Mouse (Mus musculus) heart, embryonic 14.5 days (tissue): ENCODE data around the gene Rpl13. TPM values are rescaled to one million over a fixed set of nuclear protein-coding genes. Genes with fewer than 3 reads are reported as not detected.

ENCODE experiments used
- ATAC-seq: fragments of 200-750 bp; cut with Nextera tagmentation; 2 replicates; pipeline ENCODE4 v1.8.0; 2017; ENCODE audit warnings: low read depth, moderate TSS enrichment; ENCODE audit not compliant: insufficient number of reproducible peaks, insufficient read depth, low FRiP score
- H3K27ac ChIP-seq, 2 experiments: fragments of 200-500 bp in 1 of 2; fragments of 300-500 bp in 1 of 2; sonication (generic) in 1 of 2; replicated peaks in 1 of 2; 2 replicates each; pipeline ENCODE4 v1.5.1; 2012 to 2014; ENCODE audit warnings: low read depth in 2 of 2, low read length in 2 of 2, control low read depth in 1 of 2, mild to moderate bottlenecking in 1 of 2, mixed read lengths in 1 of 2; ENCODE audit not compliant: control insufficient read depth in 1 of 2, insufficient read depth in 1 of 2
- H3K27me3 ChIP-seq: fragments of 300-500 bp; sonication (generic); 2 replicates; pipeline ENCODE4 v1.6.1; 2014; ENCODE audit warnings: mild to moderate bottlenecking, low read length, control low read depth; ENCODE audit not compliant: control insufficient read depth, insufficient read depth
- H3K36me3 ChIP-seq: fragments of 300-500 bp; sonication (generic); 2 replicates; pipeline ENCODE4 v1.6.1; 2014; ENCODE audit warnings: mild to moderate bottlenecking, control low read depth, low read length, mixed read lengths; ENCODE audit not compliant: control insufficient read depth, insufficient read depth
- H3K4me1 ChIP-seq, 2 experiments: fragments of 200-500 bp in 1 of 2; fragments of 300-500 bp in 1 of 2; sonication (generic) in 1 of 2; 2 replicates each; pipeline ENCODE4 v1.6.1; 2012 to 2014; ENCODE audit warnings: low read length in 2 of 2, control low read depth in 1 of 2, mixed read lengths in 1 of 2; ENCODE audit not compliant: control insufficient read depth in 2 of 2, insufficient read depth in 2 of 2
- H3K4me2 ChIP-seq: fragments of 300-500 bp; sonication (generic); 2 replicates; pipeline ENCODE4 v1.6.1; 2014; ENCODE audit warnings: mild to moderate bottlenecking, low read length
- H3K4me3 ChIP-seq, 2 experiments: fragments of 200-500 bp in 1 of 2; fragments of 300-500 bp in 1 of 2; sonication (generic) in 1 of 2; 2 replicates each; pipeline ENCODE4 v1.5.1; 2012 to 2014; ENCODE audit warnings: low read length in 2 of 2, mild to moderate bottlenecking in 2 of 2, control low read depth in 1 of 2, low read depth in 1 of 2, moderate library complexity in 1 of 2; ENCODE audit not compliant: control insufficient read depth in 1 of 2, insufficient read depth in 1 of 2
- H3K9ac ChIP-seq: fragments of 300-500 bp; sonication (generic); 2 replicates; pipeline ENCODE4 v1.6.1; 2014; ENCODE audit warnings: mild to moderate bottlenecking, low read length
- H3K9me3 ChIP-seq: fragments of 300-500 bp; sonication (generic); 2 replicates; pipeline ENCODE4 v1.6.1; 2016; ENCODE audit warnings: low read length, control low read depth; ENCODE audit not compliant: control insufficient read depth
- WGBS: fragments of 180-500 bp; shearing (Covaris S2); extraction: QIAGEN DNeasy Blood & Tissue Kit; methylation state at CpG from one replicate; pipeline ENCODE4 v1.1.7; 2014; 5-methylcytosine and 5-hydroxymethylcytosine counted together
- polyA plus RNA-seq: library from polyadenylated mRNA; unstranded; fragments of >200 nt; fragmentation: Nextera tagmentation; extraction: Ambion mirVana; gene quantifications from 2 replicates; pipeline ENCODE4 v1.2.1, GENCODE M21; 2014

The Rpl13 gene
- polyA plus RNA-seq: 1,025 and 1,098 TPM in 2 replicates

DNA sequence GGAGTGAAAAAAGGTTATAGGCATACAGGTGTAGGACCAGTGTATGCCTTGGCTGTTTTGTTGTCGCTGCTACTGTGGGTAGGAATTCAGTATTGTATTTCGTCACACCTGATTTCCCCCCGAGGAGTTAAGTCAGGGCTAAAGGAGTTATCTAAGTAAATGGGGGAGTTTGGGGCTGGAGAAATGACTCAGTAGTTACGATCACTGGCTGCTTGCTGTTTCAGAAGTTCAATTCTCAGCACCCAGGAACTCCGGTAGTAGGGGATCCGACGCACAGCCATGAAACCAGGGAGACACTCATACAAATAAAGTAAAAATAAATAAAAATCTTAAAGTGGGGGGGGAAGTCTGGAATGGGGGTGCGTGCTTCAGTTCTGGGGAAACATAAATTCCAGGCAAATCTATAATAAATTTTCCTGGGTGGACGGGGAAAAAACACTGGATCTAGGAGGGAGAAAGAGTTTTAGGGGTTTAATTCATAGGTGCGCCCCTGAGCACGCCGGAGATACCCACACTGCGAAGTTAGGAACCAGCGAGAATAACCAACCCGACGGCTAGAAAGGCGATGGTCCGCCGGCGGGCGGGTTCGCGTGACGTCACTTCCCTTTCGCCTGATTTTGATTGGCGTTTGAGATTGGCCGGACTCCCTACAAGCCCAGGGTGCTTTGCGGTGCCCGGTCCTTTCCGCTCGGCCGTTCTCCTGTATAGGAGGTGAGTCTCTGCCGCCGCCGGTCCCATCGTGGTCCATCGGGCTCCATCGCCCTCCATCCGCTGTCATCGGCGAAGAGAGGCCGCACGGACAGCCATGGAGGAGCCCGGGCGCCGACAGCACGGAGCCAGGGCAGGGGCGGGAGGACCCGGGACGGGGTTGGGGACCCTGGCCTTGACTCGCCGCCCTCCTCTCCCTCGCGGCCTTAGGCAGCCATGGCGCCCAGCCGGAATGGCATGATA is at the start of gene Rpl13:
Rpl13 (plus strand) TSS at position 616 of the 951 bp plus-strand sequence.
- under 1% methylated on average over 56 of the region's 56 CpGs for WGBS
- H3K27ac ChIP-seq: peak within 1 kb of the TSS; percentile 82 to 85
- H3K36me3 ChIP-seq: peaks cover 44% of the 10 kb centered on the region
- H3K4me2 ChIP-seq: peak within 1 kb of the TSS; percentile 91
- no peaks in the 10 kb centered on the region for H3K27me3 ChIP-seq
- ATAC-seq: peak; percentile 88
- peak within 1 kb of the TSS; percentile 98 for H3K9ac ChIP-seq
- peaks cover 5 to 13% of the 10 kb centered on the region in 2 experiments for H3K4me1 ChIP-seq
- no peaks in the 10 kb centered on the region for H3K9me3 ChIP-seq
- peak within 1 kb of the TSS; percentile 69 to 82 for H3K4me3 ChIP-seq

DNA sequence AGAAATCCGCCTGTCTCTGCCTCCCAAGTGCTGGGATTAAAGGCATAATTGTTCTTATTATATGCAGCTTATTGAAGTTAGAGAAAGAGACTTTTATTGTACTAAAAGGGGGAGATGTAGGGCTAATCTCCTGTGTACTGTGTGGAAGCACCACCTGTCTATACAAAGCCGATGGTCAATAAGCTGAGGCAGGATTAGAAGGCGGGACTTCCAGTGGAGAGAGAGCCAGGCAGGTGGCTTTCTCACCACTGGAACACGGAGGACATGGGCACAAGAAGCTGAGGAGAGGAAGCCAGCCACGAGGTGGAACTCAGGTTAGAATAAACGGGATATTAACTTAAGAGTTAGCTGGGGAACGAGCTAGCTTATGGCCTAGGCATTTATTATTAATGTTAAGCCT is 39.4 kb upstream of the Rpl13 start, which contains the start of gene Spg7:
Spg7 (plus strand) TSS at position 222 of the 400 bp plus-strand sequence.
- Histone ChIP-seq H3K27ac (no peak within 1 kb of the TSS), H3K27me3 (no peaks in the 10 kb centered on the region), H3K9me3 (no peaks in the 10 kb centered on the region), H3K4me1 (peaks cover 4 to 20% of the 10 kb centered on the region in 2 experiments), H3K4me3 (no peak within 1 kb of the TSS), H3K36me3 (peaks cover 13% of the 10 kb centered on the region), H3K4me2 (no peak within 1 kb of the TSS), H3K9ac (no peak within 1 kb of the TSS)
- ATAC-seq: no peak
- whole genome bisulfite sequencing: 76% methylated on average over 7 of the region's 7 CpGs

DNA sequence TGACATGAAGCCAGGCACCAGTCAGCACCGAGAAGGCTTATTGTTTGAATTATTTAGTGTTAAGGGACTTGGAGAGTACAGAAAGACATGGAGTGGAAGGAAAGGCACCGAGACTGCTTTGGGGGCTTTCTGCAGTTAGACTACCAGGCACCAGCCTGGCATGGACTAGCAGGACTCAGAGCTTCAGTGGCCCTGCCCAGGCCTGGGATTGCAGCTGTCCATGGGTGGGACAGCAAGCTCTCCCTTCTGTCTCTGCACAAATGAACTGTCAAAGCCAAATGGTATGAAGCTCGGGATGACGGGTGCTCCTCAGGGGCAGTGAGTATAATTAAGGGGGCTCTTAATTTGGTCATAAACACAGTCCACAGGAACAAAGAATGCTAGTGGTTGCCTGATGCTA is 38.1 kb upstream of the Rpl13 start:
- WGBS: 80% methylated on average over 4 of the region's 4 CpGs
- no peak for ATAC-seq
- peak overlapping the region; percentile 88 for H3K4me2 ChIP-seq
- no peak overlapping the region for H3K27ac ChIP-seq
- H3K9ac ChIP-seq: peak overlapping the region; percentile 93; the same call in 1 of the 2 replicates
- no peaks in the 10 kb centered on the region for H3K9me3 ChIP-seq
- H3K4me3 ChIP-seq: peak overlapping the region in 1 of 2 experiments; percentile 95; a peak in 1 of 4 replicates
- no peaks in the 10 kb centered on the region for H3K27me3 ChIP-seq
- peaks cover 4 to 20% of the 10 kb centered on the region in 2 experiments for H3K4me1 ChIP-seq
- peaks cover 21% of the 10 kb centered on the region for H3K36me3 ChIP-seq

DNA sequence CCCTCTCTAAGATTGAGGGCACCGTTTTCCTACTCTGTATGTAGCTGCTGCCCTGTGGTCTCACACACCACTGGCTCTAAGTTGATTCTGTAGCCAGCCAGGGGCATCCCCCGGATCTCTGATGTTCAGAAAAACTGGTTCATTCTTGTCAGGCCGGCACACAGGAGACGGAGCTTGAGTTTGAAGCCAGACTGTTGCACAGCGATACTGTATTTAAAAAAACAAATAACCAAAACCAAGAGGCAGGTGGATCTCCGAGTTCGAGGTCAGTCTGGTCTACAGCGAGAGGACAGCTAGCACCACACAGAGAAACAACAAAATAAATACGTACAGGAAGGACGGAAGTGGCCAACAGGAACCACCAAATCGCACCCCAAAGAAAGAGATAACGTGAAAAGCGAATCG is 37.3 kb upstream of the Rpl13 start:
- peak overlapping the region; percentile 88 for H3K4me2 ChIP-seq
- H3K27me3 ChIP-seq: no peaks in the 10 kb centered on the region
- peak overlapping the region; percentile 86 to 95 for H3K4me3 ChIP-seq
- peaks cover 4 to 20% of the 10 kb centered on the region in 2 experiments for H3K4me1 ChIP-seq
- H3K9me3 ChIP-seq: no peaks in the 10 kb centered on the region
- WGBS: 2% methylated on average over 14 of the region's 14 CpGs
- ATAC-seq: no peak
- H3K36me3 ChIP-seq: peaks cover 21% of the 10 kb centered on the region
- peak overlapping the region; percentile 88 to 93 for H3K27ac ChIP-seq
- H3K9ac ChIP-seq: peak overlapping the region; percentile 93

DNA sequence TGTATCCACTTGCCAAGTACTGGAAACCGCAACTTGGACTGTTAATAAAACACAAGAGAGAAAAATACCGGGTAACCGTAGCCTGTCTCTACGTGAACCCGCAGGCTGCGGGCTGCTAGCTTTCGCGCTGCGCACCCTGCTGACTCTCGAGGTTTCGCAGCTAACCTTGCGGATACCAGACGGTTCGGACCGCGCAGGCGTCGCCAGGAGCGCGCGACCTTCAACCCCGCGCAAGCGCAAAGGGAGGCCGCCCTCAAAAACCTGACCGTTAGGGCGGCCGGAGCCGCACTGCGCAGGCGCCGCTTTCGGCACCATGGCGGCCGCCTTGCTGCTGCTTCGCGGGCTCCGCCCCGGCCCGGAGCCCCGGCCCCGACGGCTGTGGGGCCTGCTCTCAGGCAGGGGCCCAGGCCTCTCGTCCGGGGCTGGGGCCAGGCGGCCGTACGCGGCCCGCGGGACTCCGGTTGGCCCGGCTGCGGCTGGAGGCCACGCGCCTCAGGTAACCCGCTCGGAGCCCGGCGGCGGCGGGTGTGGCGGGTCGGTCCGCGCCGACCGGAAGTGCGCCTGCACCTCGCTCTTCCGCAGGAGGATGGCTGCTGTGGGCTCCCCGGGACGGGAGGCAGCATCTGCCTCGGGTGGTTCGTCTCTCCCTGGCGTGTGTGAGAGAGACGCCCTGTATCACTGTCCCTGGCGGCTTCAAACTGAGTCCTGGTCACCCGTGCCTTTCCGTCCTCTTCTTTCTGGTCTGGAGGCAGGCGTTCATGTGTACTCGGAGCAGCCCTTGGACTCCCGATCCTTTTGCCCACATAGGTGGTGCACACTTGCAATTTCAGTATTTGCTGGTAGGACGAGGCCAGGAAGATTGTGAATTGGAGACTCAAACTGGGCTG is 36.7 kb upstream of the Rpl13 start:
- WGBS: under 1% methylated on average over 84 of the region's 84 CpGs
- H3K36me3 ChIP-seq: peaks cover 26% of the 10 kb centered on the region
- peak; percentile 97 for ATAC-seq
- H3K9me3 ChIP-seq: no peaks in the 10 kb centered on the region
- peak overlapping the region; percentile 88 to 93 for H3K27ac ChIP-seq
- H3K4me3 ChIP-seq: peak overlapping the region; percentile 86 to 95
- peak overlapping the region; percentile 93 for H3K9ac ChIP-seq
- H3K4me1 ChIP-seq: peaks cover 4 to 20% of the 10 kb centered on the region in 2 experiments
- peak overlapping the region; percentile 88 for H3K4me2 ChIP-seq
- no peaks in the 10 kb centered on the region for H3K27me3 ChIP-seq

DNA sequence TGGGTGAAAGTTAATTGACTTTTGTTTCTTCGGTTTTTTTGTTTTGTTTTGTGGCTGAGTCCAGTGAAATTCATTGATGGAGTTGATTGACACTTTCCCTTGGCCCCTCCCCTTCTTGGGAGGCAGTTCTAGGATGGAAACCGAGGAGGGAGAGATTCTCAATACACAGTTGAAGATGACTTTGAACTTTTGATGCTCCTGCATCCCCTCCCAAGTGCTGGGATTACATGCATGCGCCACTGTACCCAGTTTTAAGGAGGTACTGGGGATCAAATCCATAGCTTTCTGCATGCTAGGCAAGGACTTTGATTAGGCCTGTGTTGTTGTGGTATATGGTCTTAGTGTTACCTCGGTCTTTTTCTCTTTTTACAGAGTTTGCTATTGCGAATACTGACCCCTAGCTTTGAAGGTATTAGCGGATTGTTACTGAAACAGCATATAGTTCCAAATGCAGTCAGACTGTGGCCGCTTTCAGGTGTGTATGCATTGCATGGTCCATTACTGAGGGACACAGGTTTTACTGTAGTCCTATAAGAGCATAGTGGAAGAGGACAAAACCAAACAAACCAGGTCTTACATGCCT is 36.0 kb upstream of the Rpl13 start:
- no peaks in the 10 kb centered on the region for H3K27me3 ChIP-seq
- H3K4me2 ChIP-seq: peak overlapping the region; percentile 88
- 38% methylated on average over 7 of the region's 7 CpGs for WGBS
- peak overlapping the region; percentile 80 to 88 for H3K27ac ChIP-seq
- peak overlapping the region; percentile 86 to 95 for H3K4me3 ChIP-seq
- peaks cover 4 to 23% of the 10 kb centered on the region in 2 experiments for H3K4me1 ChIP-seq
- no peak for ATAC-seq
- peak overlapping the region; percentile 93 for H3K9ac ChIP-seq
- H3K36me3 ChIP-seq: peaks cover 28% of the 10 kb centered on the region
- no peaks in the 10 kb centered on the region for H3K9me3 ChIP-seq

DNA sequence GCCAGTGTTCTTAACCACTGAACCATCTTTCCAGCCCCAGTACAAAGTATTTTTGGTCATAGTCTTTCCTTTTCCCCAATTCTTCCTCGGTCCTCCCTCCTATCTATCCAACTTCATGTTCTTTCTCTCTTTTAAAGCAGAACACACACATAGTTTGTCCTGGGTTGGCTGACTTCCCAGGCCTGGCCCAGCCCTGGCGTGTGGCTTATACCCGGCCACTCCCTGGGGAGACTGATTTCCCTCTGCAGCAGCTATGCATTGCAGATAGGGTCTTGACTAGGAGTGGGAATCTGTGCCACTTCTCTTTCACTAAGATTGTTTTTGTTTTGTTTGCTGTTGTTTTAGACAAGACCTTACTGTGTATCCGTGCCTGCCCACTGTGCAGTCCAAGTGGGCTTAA is 31.0 kb upstream of the Rpl13 start:
- Histone ChIP-seq H3K27ac (peak overlapping the region in 1 of 2 experiments; percentile 44; a peak in 1 of 4 replicates), H3K36me3 (peaks cover 76% of the 10 kb centered on the region), H3K4me2 (no peak overlapping the region), H3K9ac (no peak overlapping the region), H3K4me1 (peaks cover 2 to 21% of the 10 kb centered on the region in 2 experiments), H3K4me3 (no peak overlapping the region), H3K9me3 (no peaks in the 10 kb centered on the region), H3K27me3 (no peaks in the 10 kb centered on the region)
- peak; percentile 31; the same call in 1 of the 2 replicates for ATAC-seq
- 31% methylated on average over 4 of the region's 4 CpGs for WGBS
